Mouse (Mus musculus): ENCODE data around the gene Cdh23. TPM values are rescaled to one million over a fixed set of nuclear protein-coding genes. Genes with fewer than 3 reads are reported as not detected.

Cdh23 gene
- polyA plus RNA-seq (2017; shearing (Covaris generic)), result 22.1 TPM

GRCm38 (mm10) chr10:60696390-60696789, at the start of gene Cdh23:
Gene Cdh23, minus strand, starts transcription at chr10:60696490.

GRCm38 (mm10) chr10:60399449-60399848, 296.8 kb downstream of the Cdh23 start, which contains the start of gene Gm17455:
Gene Gm17455, plus strand, starts transcription at chr10:60399726.

GRCm38 (mm10) chr10:60346701-60347405, 349.4 kb downstream of the Cdh23 start, which contains the start of gene Vsir:
Gene Vsir, plus strand, starts transcription at chr10:60346851.

GRCm38 (mm10) chr10:60277207-60278005, 418.9 kb downstream of the Cdh23 start, which contains the start of gene Psap:
Gene Psap, plus strand, starts transcription at chr10:60277627.

Other genes starting within 250 kb of the Cdh23 start
- 20.0 TPM for gene Slc29a3, start 56.3 kb upstream of the Cdh23 start, polyA plus RNA-seq (2017; shearing (Covaris generic))
- not detected for gene Unc5b, start 135.1 kb upstream of the Cdh23 start, polyA plus RNA-seq (2017; shearing (Covaris generic))

Measured in activated CD4-positive, CD25-positive, alpha-beta regulatory T cell, adult 9 weeks (primary cell).